Mouse (Mus musculus): Measurements from ENCODE around the gene Ppp1r27.
"Not testable (repeated sequence)": the region's sequence is repeated elsewhere in the genome, so short reads cannot be mapped to it uniquely, and the experiment has no call there.

Ppp1r27 gene

DNA sequence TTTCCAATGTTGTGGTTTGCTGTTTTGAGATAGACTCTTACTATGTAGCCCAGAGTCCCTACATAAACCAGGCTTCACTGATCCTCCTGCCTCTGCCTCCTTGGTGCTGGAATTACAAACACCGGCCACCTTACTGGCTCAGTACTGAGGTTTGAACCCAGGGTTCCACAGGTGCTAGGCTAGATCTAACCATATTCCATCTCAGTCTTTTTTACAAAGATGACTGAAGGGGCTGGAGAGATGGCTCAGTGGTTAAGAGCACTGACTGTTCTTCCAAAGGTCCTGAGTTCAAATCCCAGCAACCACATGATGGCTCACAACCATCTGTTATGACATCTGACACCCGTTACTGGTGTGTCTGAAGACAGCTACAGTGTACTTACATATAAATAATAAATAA lies 36.7 kb downstream of the Ppp1r27 start:
- not testable (repeated sequence) for DNase-seq (ENCODE audit: low spot score in 2 of 2)

DNA sequence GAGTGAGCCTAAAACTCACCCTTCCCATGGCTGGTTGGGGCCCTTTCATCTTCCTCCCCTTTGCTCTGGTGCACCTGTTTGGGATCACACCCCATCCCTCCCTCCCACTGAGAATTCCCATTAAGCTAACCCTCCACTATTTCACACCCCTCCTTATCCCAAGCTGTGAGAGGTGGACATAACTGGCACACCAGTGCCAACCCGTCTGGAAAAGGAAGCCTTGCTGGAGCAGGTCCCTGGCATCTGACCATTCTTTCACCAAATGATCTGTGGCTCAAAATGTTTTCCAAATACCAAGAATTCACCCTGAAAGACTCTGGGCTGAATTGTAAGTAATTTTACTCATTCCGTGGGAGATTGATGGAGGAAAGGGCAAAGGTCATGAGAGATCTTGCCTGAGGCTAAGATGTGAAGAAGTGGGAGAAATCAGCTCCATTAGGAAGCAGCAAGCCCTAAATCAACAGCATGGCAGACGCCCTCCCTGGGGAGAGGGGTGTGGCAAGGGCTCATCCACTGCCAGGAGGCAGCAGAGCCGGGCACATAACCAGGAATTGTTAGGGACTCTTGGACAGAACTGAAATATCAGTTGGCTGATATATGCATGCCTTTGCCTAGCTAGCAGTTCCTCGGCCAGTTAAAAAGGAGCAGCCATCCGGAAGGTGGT lies 38.0 kb downstream of the Ppp1r27 start:
- DNase-seq (ENCODE audit: low spot score in 2 of 2) = no peak

DNA sequence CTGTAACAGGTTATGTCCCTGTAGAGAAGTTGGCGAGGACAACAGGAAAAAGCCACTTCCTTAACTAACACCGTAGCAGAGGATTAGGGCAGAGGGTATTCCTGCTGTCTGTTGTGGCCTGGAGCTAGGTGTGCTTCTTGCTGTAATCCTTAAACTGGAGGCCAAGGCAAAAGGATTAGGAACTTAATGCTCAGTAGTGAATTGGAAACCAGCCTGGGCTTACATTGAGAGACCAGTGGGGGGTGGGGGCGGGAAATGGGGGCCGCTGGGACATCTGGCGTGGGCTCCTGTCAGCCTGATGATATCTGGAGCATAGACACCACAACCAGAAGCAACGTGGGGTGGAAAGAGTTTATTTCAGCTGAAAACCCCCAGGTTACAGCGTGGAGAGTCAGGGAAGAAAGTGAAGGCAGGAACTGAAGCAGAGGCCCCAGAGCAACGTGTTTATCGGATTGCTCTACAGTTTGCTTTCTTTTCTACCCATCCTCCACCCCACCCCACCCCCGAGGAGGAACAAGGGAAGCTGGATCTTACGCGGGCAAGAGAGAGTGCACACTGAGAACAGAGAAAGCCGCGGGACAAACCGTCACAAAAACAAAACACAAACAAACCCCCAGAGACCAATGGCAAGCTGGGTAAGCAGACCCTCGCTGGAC lies 40.4 kb downstream of the Ppp1r27 start:
- DNase-seq (ENCODE audit: low spot score in 2 of 2) = no peak

DNA sequence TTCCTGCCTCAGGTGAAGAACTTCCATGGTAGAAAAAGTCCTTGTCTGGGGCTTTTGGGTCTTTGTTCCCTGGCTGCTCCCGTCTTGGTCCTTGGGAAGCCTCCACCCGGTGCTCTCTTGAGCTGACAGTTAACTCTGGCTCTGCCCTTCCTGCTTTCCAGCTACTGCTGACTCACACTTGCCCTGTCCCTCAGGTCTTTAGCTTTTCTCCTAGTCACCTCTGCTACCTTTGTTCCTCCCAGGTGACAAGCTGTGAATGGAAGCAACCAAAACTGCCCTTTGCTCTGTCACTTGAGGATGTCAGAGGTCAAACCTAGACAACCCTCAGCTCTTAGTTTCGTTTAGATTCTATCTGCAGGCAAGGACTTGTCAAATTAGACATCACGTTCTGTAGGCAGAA lies 41.0 kb downstream of the Ppp1r27 start:
- no peak for DNase-seq (ENCODE audit: low spot score in 2 of 2)

DNA sequence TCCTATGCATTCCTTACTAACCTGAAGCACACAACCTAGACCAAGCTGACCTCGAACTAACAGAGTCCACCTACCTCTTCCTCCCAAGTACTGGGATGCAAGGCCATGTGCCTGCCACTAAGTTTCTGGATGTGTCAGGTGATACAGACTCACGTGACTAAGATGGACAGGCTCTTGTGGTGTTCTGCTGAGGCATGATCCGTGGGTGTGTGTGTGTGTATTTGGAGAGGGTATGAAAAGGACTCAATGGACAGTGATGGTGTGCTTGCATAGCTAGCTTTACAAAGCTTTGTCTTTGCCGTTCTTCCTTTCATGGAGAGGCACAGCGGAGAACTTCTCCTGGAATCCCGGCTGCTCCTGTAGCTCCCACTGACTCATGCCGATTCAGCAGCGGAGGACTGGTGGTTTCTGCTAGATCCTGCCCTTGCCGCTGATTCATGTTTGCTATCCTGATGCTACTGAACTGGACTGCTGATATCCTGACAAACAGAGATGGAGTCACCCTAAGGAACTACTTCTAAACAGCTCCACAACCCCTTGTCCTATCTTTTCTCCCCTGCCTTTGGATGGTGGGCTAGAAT lies 42.6 kb downstream of the Ppp1r27 start:
- DNase-seq (ENCODE audit: low spot score in 2 of 2) = no peak

DNA sequence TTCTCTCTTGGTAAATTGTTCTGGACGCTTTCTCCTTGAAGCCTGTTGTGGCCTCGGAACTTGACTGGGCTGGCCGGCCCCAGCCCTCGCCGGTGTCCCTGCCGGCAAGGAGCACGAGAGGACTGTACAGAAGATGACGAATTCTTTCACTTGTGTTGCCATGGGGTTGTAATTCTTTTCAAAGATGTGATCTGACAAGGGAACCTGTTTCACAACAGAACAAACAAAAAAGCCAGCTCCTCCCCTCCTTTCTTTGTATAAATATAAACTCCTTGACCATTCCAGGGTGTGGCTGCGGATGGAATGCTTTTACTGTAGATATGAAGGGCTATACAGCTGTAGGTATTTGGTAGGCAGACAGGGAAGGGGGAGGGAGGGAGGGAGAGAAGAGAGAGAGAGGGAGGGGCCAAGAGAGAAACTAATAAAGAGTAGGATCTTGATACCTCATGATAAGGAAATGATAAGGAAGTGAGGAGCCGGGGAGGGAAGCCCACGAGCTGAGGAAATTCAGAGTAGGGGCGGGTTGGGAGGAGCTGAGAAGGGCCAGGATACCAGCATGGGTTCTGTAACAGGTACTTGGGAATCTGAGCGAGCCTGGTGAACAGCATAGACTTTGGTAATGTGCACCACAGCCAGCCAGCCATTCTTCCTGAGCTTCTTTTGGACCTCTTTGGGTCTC lies 43.2 kb downstream of the Ppp1r27 start:
- no peak for DNase-seq (ENCODE audit: low spot score in 2 of 2)

DNA sequence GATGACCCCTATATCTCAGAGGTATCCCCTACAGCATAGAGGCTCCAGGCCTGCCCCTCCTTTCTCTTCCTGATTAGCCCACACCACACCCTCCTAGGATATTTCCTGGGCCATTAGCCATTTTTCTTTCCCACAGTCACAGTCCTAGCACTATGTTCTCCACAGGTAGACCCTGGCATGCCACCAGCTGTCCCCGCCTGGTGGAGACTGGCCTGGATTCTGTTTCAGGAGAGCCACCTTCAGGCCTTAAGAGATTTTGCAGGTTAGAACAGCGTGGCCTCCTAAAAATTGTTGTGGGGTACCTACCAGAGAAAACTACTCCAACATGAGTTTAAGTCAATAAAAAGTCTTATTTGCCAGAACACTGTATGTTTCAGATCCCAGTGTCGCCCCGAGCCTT lies 44.0 kb downstream of the Ppp1r27 start:
- DNase-seq (ENCODE audit: low spot score in 2 of 2) = no peak

DNA sequence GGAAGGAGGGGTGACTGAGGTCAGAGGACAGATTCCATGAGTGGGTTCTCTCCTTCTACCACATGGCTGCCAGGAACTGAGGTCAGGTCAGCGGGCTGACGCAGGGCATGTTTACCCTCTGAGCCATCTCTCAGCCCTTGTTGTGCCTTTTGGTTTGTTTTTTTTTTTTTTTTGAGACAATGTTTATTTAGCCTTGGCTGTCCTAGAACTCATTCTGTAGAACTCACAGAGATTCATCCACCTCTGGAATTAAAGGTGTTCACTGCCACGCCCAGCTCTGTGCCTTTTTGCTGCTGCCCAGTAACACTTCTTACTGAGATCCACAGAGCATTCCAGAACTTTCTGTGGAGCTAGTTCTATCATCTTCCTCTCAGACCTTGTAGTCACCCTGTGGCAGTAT lies 45.3 kb downstream of the Ppp1r27 start:
- DNase-seq (ENCODE audit: low spot score in 2 of 2) = no peak

DNA sequence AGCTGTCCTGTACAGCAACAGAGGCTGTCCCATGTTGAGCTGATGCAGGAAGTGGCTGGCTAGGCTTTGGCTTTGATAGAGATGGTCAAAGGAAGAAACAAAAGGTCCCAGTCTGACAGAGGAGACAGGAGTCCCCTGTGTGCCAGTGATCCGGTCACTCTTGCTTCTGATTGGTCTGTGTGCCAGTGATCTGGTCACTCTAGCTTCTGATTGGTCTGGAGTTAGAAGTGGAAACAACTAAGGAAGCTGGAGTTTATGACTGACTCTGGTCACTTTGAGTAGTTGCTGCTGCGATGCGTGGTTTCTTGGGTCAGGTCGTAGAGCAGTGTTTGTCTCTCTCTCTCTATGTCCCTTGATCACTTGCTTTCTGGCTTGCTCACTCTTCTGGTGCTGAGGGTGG lies 49.2 kb downstream of the Ppp1r27 start:
- no peak for DNase-seq (ENCODE audit: low spot score in 2 of 2)

DNA sequence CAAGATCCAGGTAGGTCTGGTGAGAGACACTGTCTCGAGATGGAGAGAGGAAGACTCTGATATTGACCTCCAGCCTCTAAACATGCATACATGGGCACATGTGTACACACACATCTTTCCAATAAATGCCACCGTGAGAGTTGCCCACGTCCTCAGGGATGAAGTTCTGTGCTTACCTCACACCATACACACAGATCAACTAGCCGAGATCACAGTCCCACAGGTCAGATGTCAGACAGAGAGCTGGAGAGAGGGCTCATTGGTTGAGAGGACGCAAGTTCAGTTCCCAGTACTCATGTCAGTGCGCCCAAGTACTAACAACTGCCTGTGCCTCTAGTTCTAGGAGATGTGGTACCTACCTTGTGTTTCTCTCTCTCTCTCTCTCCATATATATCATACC lies 49.9 kb downstream of the Ppp1r27 start:
- no peak for DNase-seq (ENCODE audit: low spot score in 2 of 2)

DNA sequence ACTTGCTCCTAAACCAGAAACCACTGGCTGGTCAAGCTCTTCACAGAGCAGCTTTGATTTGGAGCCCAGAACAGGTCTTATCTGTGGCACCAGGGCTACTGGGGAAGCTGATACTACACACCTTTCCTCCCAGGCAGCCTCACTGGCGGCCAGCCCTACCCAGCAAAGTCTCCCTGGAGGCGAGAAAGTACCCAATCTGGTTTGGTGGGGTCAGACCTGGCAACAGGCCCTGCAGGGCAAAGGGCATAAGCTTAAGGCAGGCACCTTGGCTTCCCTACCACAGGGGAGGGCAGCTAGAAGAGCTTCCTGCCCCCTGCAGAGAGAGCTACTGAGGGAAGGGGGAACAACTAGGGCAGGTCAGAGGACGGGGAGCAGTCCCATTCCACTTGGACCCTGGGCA lies 50.6 kb downstream of the Ppp1r27 start:
- no peak for DNase-seq (ENCODE audit: low spot score in 2 of 2)
